Mouse (Mus musculus) forebrain, embryonic 13.5 days (tissue): Measurements from ENCODE around the gene Sema3b. TPM values are rescaled to one million over a fixed set of nuclear protein-coding genes. Genes with fewer than 3 reads are reported as not detected.
A peak's percentile ranks its signal among the peaks of the same experiment; 100 is the strongest.
"Not testable (repeated sequence)": the region's sequence is repeated elsewhere in the genome, so short reads cannot be mapped to it uniquely, and the experiment has no call there.

Experiments
- ATAC-seq: fragments of 200-750 bp; cut with Nextera tagmentation; 2 replicates; pipeline ENCODE4 v1.8.0; 2017
- H3K27ac ChIP-seq: fragments of 300-500 bp; sonication (generic); 2 replicates; pipeline ENCODE4 v1.5.1; 2015; ENCODE audit warnings: inconsistent platforms, mild to moderate bottlenecking, moderate library complexity
- H3K27me3 ChIP-seq: fragments of 300-500 bp; sonication (generic); 2 replicates; pipeline ENCODE4 v1.6.1; 2015; ENCODE audit warnings: mild to moderate bottlenecking, inconsistent platforms
- H3K36me3 ChIP-seq: fragments of 300-500 bp; sonication (generic); 2 replicates; pipeline ENCODE4 v1.6.1; 2015; ENCODE audit warnings: mild to moderate bottlenecking, inconsistent platforms; ENCODE audit not compliant: poor library complexity, severe bottlenecking
- H3K4me1 ChIP-seq: fragments of 300-500 bp; sonication (generic); 2 replicates; pipeline ENCODE4 v1.6.1; 2015; ENCODE audit warnings: inconsistent platforms
- H3K4me2 ChIP-seq: fragments of 300-500 bp; sonication (generic); 2 replicates; pipeline ENCODE4 v1.6.1; 2015; ENCODE audit warnings: inconsistent platforms, mild to moderate bottlenecking, moderate library complexity
- H3K4me3 ChIP-seq: fragments of 300-500 bp; sonication (generic); 2 replicates; pipeline ENCODE4 v1.5.1; 2015; ENCODE audit warnings: mild to moderate bottlenecking, inconsistent platforms
- H3K9ac ChIP-seq: fragments of 300-500 bp; sonication (generic); 2 replicates; pipeline ENCODE4 v1.6.1; 2015; ENCODE audit warnings: mild to moderate bottlenecking, inconsistent platforms
- H3K9me3 ChIP-seq: fragments of 300-500 bp; sonication (generic); replicated peaks from 2 replicates; pipeline ENCODE4 v1.6.1; 2016; ENCODE audit warnings: inconsistent platforms
- WGBS: fragments of 180-500 bp; shearing (Covaris S2); methylation state at CpG from one replicate; pipeline ENCODE4 v1.1.7; 2015; 5-methylcytosine and 5-hydroxymethylcytosine counted together
- polyA plus RNA-seq: library from polyadenylated mRNA; unstranded; fragments of >200 nt; fragmentation: Nextera tagmentation; extraction: Ambion mirVana; gene quantifications from 2 replicates; pipeline ENCODE4 v1.2.1, GENCODE M21; 2015

The Sema3b gene
- polyA plus RNA-seq, 1 experiment from 2014 or later, result 1.8 TPM

DNA sequence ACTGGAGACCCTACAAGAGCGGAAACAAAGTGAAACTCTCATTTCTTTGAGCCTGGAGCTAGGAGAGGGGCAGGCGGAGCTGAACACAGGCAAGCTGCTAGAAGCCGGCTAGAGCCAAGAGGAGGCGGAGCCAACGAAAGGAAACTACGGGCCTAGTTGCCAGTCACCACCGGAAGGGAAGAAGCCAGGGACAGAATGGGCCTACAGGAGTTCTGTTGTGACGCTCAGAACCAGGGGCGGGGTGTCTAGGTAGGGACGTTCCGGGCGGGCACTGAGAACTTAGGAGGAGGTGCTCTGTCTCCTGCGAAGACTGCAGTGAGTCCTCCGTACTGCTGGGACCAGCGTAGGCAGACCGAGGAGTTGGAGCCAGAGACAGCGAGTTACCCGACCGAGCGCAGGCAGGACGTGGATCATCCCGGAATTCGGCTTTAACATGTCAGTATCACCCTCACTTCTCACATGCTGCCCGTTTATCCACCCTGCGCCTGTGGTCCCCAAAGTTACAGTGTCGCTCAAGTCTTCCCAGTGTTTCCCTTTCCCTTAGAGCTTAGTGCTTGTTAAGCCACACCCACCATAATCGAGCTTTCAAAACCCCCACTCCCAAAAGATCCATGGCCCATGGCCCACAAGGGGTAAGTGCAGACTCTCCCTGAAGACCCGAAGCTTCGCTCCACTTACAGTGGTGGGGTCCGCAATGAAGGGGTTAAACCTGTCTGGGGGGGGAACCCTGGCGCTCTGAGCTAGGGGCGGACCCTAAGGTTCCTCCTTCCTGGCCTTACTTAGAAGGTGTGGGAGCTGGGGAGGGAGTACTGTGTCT lies 28.3 kb downstream of the Sema3b start, which contains the start of gene Hyal3:
Gene Hyal3 (plus strand): TSS at position 318 of the 817 bp plus-strand sequence.
- peak within 1 kb of the TSS; percentile 63 for H3K4me3 ChIP-seq
- peaks cover 15% of the 10 kb centered on the region for H3K36me3 ChIP-seq
- no peaks in the 10 kb centered on the region for H3K27me3 ChIP-seq
- H3K27ac ChIP-seq, result peak within 1 kb of the TSS; percentile 83
- H3K4me1 ChIP-seq, result peaks cover 37% of the 10 kb centered on the region
- H3K9me3 ChIP-seq, result no peaks in the 10 kb centered on the region
- peak; percentile 86 for ATAC-seq
- WGBS, result under 1% methylated on average over 32 of the region's 32 CpGs
- H3K4me2 ChIP-seq, result peak within 1 kb of the TSS; percentile 82
- peak within 1 kb of the TSS; percentile 79 for H3K9ac ChIP-seq

GRCm38 (mm10) chr9:107579023-107579900 lies 29.8 kb downstream of the Sema3b start:
- H3K27ac ChIP-seq, result peak overlapping the region; percentile 83; the same call in 1 of the 2 replicates
- peaks cover 37% of the 10 kb centered on the region for H3K4me1 ChIP-seq
- peaks cover 24% of the 10 kb centered on the region for H3K36me3 ChIP-seq
- H3K9me3 ChIP-seq, result no peaks in the 10 kb centered on the region
- no peak for ATAC-seq
- H3K4me3 ChIP-seq, result no peak overlapping the region
- H3K4me2 ChIP-seq, result peak overlapping the region; percentile 82; the same call in 1 of the 2 replicates
- WGBS, result 93% methylated on average over 14 of the region's 14 CpGs
- no peaks in the 10 kb centered on the region for H3K27me3 ChIP-seq
- H3K9ac ChIP-seq, result 0 out of 2 replicates have a peak overlapping the region, but pooled peaks have one; percentile 13

DNA sequence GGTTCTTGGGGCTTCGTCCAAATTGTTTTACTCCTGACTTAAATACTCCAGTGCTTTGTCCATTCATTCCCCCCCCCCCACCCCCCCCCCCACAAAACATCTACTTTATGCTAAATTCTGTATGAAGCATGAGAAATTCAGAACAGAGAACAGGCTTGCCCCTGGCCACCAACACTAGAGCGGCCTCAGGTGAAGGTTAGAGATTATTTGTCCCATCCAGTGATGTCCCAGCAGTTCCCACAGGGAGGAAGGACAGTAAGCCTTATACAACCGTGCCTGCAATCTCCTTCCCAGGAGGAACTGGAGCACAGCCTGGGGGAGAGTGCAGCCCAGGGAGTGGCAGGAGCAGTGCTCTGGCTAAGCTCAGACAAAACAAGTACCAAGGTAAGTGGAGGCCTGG lies 30.4 kb downstream of the Sema3b start, which contains the start of gene Naa80:
Gene Naa80 (plus strand): TSS at position 301 of the 400 bp plus-strand sequence.
- WGBS, result 73% methylated on average over 3 of the region's 3 CpGs

DNA sequence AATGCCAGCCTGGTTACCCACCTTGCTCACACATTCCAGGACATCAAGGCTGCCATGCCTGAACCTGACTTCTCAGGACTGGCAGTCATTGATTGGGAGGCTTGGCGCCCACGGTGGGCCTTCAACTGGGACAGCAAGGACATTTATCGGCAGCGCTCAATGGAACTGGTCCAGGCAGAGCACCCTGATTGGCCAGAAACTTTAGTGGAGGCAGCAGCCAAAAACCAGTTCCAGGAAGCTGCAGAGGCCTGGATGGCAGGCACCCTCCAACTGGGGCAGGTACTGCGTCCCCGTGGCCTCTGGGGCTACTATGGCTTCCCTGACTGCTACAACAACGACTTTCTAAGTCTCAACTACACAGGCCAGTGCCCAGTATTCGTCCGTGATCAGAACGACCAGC lies 31.2 kb downstream of the Sema3b start:
- ATAC-seq, result no peak
- Histone ChIP-seq H3K9me3 (no peaks in the 10 kb centered on the region), H3K4me3 (no peak overlapping the region), H3K9ac (0 out of 2 replicates have a peak overlapping the region, but pooled peaks have one; percentile 55), H3K4me2 (no peak overlapping the region; the same call in 1 of the 2 replicates), H3K27ac (no peak overlapping the region), H3K27me3 (no peaks in the 10 kb centered on the region), H3K4me1 (peaks cover 37% of the 10 kb centered on the region), H3K36me3 (peaks cover 23% of the 10 kb centered on the region)
- 95% methylated on average over 10 of the region's 10 CpGs for WGBS

More for the DNA sequence above, 30.4 kb downstream of the Sema3b start, which contains the start of gene Naa80:
- Histone ChIP-seq H3K4me3 (no peak within 1 kb of the TSS), H3K4me1 (peaks cover 37% of the 10 kb centered on the region), H3K27me3 (no peaks in the 10 kb centered on the region), H3K27ac (peak within 1 kb of the TSS; percentile 83; the same call in 1 of the 2 replicates), H3K4me2 (peak within 1 kb of the TSS; percentile 82; the same call in 1 of the 2 replicates), H3K9me3 (no peaks in the 10 kb centered on the region), H3K9ac (0 out of 2 replicates have a peak within 1 kb of the TSS, but pooled peaks have one; percentile 55), H3K36me3 (peaks cover 23% of the 10 kb centered on the region)
- no peak for ATAC-seq

- Histone ChIP-seq H3K27me3 (no peaks in the 10 kb centered on the region), H3K4me2 (peak within 1 kb of the TSS; percentile 55), H3K4me3 (peak within 1 kb of the TSS; percentile 27), H3K9me3 (no peaks in the 10 kb centered on the region), H3K27ac (peak within 1 kb of the TSS; percentile 41), H3K4me1 (peaks cover 45% of the 10 kb centered on the region), H3K9ac (peak within 1 kb of the TSS; percentile 55), H3K36me3 (peaks cover 34% of the 10 kb centered on the region)
- 28% methylated on average over 16 of the region's 16 CpGs for WGBS
- ATAC-seq, result peak; percentile 54
These were observed 32.5 kb downstream of the Sema3b start, which contains the start of gene Hyal1 for GRCm38 (mm10) chr9:107576357-107577107. TSS of gene Hyal1 (plus strand) at chr9:107576927.

GRCm38 (mm10) chr9:107575579-107576356 lies 33.3 kb downstream of the Sema3b start:
- no peaks in the 10 kb centered on the region for H3K27me3 ChIP-seq
- 87% methylated on average over 14 of the region's 14 CpGs for WGBS
- no peak overlapping the region for H3K9ac ChIP-seq
- peaks cover 41% of the 10 kb centered on the region for H3K36me3 ChIP-seq
- H3K9me3 ChIP-seq, result no peaks in the 10 kb centered on the region
- peaks cover 45% of the 10 kb centered on the region for H3K4me1 ChIP-seq
- no peak for ATAC-seq
- no peak overlapping the region for H3K4me2 ChIP-seq
- peak overlapping the region; percentile 41 for H3K27ac ChIP-seq
- no peak overlapping the region for H3K4me3 ChIP-seq

GRCm38 (mm10) chr9:107573774-107574173 lies 35.3 kb downstream of the Sema3b start:
- not testable (repeated sequence) for H3K9ac ChIP-seq, H3K4me2 ChIP-seq, H3K27me3 ChIP-seq, H3K9me3 ChIP-seq, H3K27ac ChIP-seq, ATAC-seq, H3K4me3 ChIP-seq
- peaks cover 48% of the 10 kb centered on the region for H3K36me3 ChIP-seq
- 85% methylated on average over 6 of the region's 6 CpGs for WGBS
- peaks cover 45% of the 10 kb centered on the region for H3K4me1 ChIP-seq

- WGBS, result 94% methylated on average over 2 of the region's 2 CpGs
- ATAC-seq, result no peak
- no peak overlapping the region for H3K27ac ChIP-seq
- H3K9ac ChIP-seq, result 0 out of 2 replicates have a peak overlapping the region, but pooled peaks have one; percentile 23
- H3K4me1 ChIP-seq, result peaks cover 55% of the 10 kb centered on the region
- H3K27me3 ChIP-seq, result no peaks in the 10 kb centered on the region
- no peak overlapping the region for H3K4me2 ChIP-seq
- no peak overlapping the region for H3K4me3 ChIP-seq
- H3K9me3 ChIP-seq, result no peaks in the 10 kb centered on the region
- peaks cover 48% of the 10 kb centered on the region for H3K36me3 ChIP-seq
These were observed 36.7 kb downstream of the Sema3b start for GRCm38 (mm10) chr9:107572327-107572662.

- H3K4me2 ChIP-seq, result peak overlapping the region; percentile 95
- H3K27me3 ChIP-seq, result no peaks in the 10 kb centered on the region
- peaks cover 55% of the 10 kb centered on the region for H3K4me1 ChIP-seq
- no peak overlapping the region for H3K27ac ChIP-seq
- H3K9me3 ChIP-seq, result no peaks in the 10 kb centered on the region
- WGBS, result 94% methylated on average over 22 of the region's 22 CpGs
- H3K4me3 ChIP-seq, result peak overlapping the region; percentile 79; the same call in 1 of the 2 replicates
- ATAC-seq, result no peak
- peaks cover 48% of the 10 kb centered on the region for H3K36me3 ChIP-seq
- no peak overlapping the region for H3K9ac ChIP-seq
These were observed 37.3 kb downstream of the Sema3b start for GRCm38 (mm10) chr9:107571534-107572326.

DNA sequence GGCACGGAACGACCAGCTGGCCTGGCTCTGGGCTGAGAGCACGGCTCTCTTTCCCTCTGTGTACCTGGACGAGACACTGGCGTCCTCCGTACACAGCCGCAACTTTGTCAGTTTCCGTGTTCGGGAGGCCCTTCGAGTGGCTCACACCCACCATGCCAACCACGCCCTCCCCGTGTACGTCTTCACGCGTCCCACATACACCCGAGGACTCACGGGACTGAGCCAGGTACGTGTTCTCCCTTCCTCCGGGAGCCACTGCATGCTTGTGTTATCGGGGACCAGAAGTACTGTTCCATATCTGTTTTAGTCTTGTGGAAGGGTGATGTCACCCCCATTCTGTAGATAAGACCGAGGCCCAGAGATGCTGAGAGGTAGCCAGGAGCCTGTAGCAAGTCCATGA lies 38.2 kb downstream of the Sema3b start:
- Histone ChIP-seq H3K4me3 (peak overlapping the region; percentile 79), H3K9ac (peak overlapping the region; percentile 89), H3K27ac (no peak overlapping the region), H3K4me2 (peak overlapping the region; percentile 95), H3K27me3 (no peaks in the 10 kb centered on the region), H3K36me3 (peaks cover 55% of the 10 kb centered on the region), H3K4me1 (peaks cover 53% of the 10 kb centered on the region), H3K9me3 (no peaks in the 10 kb centered on the region)
- 94% methylated on average over 21 of the region's 21 CpGs for WGBS
- no peak for ATAC-seq
